Mouse (Mus musculus) liver, adult 2 months (tissue): Measurements from ENCODE around the gene Rlbp1. TPM values are rescaled to one million over a fixed set of nuclear protein-coding genes. Genes with fewer than 3 reads are reported as not detected.
A peak's percentile ranks its signal among the peaks of the same experiment; 100 is the strongest.

ENCODE experiments used
- DNase-seq: peaks from one replicate; pipeline ENCODE4 v3.0.0-alpha.2; 2011; ENCODE audit warnings: low read depth, low spot score; ENCODE audit errors: extremely low read depth
- H3K27ac ChIP-seq: fragments of 200-500 bp; replicated peaks from 2 replicates; pipeline ENCODE4 v1.5.1; 2012; ENCODE audit warnings: low read depth, mild to moderate bottlenecking, control low read depth, inconsistent platforms, low read length; ENCODE audit not compliant: insufficient read depth
- H3K27me3 ChIP-seq: fragments of 200-500 bp; 2 replicates; pipeline ENCODE4 v1.6.1; 2012; ENCODE audit warnings: mild to moderate bottlenecking, moderate library complexity, low read length, inconsistent platforms; ENCODE audit not compliant: control insufficient read depth, insufficient read depth
- H3K36me3 ChIP-seq: fragments of 200-500 bp; 2 replicates; pipeline ENCODE4 v1.6.1; 2012; ENCODE audit warnings: low read length, inconsistent platforms; ENCODE audit not compliant: control insufficient read depth, insufficient read depth
- H3K4me1 ChIP-seq: fragments of 200-500 bp; 2 replicates; pipeline ENCODE4 v1.6.1; 2011; ENCODE audit warnings: low read length; ENCODE audit not compliant: control insufficient read depth, insufficient read depth
- H3K4me3 ChIP-seq: fragments of 200-500 bp; 2 replicates; pipeline ENCODE4 v1.5.1; 2011; ENCODE audit warnings: low read depth, mild to moderate bottlenecking, control low read depth, low read length, moderate library complexity; ENCODE audit not compliant: insufficient read depth
- H3K79me2 ChIP-seq: fragments of 200-500 bp; 2 replicates; pipeline ENCODE4 v1.6.1; 2012; ENCODE audit warnings: inconsistent platforms, mild to moderate bottlenecking, low read length, moderate library complexity; ENCODE audit not compliant: control insufficient read depth, insufficient read depth
- H3K9ac ChIP-seq: fragments of 200-500 bp; 2 replicates; pipeline ENCODE4 v1.6.1; 2012; ENCODE audit warnings: low read depth, mild to moderate bottlenecking, control low read depth, inconsistent platforms, low read length
- CTCF ChIP-seq: fragments of 200-500 bp; IDR thresholded peaks from 2 replicates; pipeline ENCODE4 v1.5.1; 2011; ENCODE audit warnings: low read depth, low read length, control low read depth
- POLR2A ChIP-seq: fragments of 200-500 bp; IDR thresholded peaks from 2 replicates; pipeline ENCODE4 v1.6.1; 2011; ENCODE audit warnings: low read length, control low read depth; ENCODE audit not compliant: insufficient read depth; ENCODE audit errors: extremely low read depth
- WGBS: fragments of 180-500 bp; shearing (Covaris S2); methylation state at CpG from one replicate; pipeline ENCODE4 v1.1.7; 2018; 5-methylcytosine and 5-hydroxymethylcytosine counted together
- polyA plus RNA-seq: library from polyadenylated mRNA; depleted of rRNA; stranded (reverse); fragments of >200 nt; gene quantifications from 2 replicates; pipeline ENCODE4 v1.2.3, GENCODE M21; 2012
- total RNA-seq: library from RNA; depleted of rRNA; stranded (reverse); fragments of >200 nt; gene quantifications from 2 replicates; pipeline ENCODE4 v1.2.3, GENCODE M21; 2014

Rlbp1 gene
- total and polyA plus RNA-seq, 2 experiments, result not detected

DNA sequence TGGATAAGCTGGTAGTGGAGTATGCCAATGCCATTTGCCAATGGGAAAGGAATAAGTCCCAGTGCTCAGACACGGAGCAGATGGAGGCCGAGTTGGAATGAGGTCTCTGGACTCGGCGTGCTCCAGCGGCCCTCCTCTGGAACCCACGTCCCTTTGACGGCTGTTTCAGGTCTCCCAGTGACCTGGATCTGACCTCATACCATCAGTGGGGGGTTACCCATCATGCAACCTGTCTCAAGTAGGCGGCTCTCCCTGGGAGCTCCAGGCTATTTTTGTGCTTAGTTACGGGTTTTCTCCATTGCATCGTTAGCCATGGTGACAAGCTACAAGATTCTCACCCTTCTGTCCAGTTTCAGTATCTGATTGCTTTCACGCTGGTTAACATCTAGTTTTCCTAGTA lies 26.8 kb downstream of the Rlbp1 start:
- TF ChIP-seq POLR2A (no peak), CTCF (no peak)
- no peak overlapping the region for H3K27ac ChIP-seq
- peaks cover 14% of the 10 kb centered on the region; the same call in 1 of the 2 replicates for H3K36me3 ChIP-seq
- no peak overlapping the region for H3K9ac ChIP-seq
- no peak for DNase-seq
- H3K4me1 ChIP-seq, result no peaks in the 10 kb centered on the region
- no peaks in the 10 kb centered on the region for H3K27me3 ChIP-seq
- WGBS, result 95% methylated on average over 11 of the region's 11 CpGs
- H3K4me3 ChIP-seq, result no peak overlapping the region
- no peaks in the 10 kb centered on the region for H3K79me2 ChIP-seq

DNA sequence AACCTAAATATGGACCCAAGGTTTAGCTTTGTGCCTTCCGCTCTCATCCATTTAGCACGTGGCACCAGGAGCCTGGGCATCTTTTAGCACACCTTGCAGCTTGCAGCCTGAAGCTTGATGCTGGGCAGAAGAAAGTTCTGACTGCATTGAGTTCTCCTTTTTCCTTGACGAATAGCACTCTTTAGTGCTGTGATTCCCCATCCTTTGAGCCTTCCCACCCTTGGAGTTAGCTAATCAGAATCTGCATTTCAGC lies 27.7 kb downstream of the Rlbp1 start:
- Histone ChIP-seq H3K79me2 (no peaks in the 10 kb centered on the region), H3K4me1 (no peaks in the 10 kb centered on the region), H3K27ac (no peak overlapping the region), H3K4me3 (no peak overlapping the region), H3K9ac (no peak overlapping the region), H3K27me3 (no peaks in the 10 kb centered on the region), H3K36me3 (peaks cover 16% of the 10 kb centered on the region; the same call in 1 of the 2 replicates)
- WGBS, result 87% methylated on average over 3 of the region's 3 CpGs
- TF ChIP-seq CTCF (no peak), POLR2A (no peak)
- DNase-seq, result no peak

DNA sequence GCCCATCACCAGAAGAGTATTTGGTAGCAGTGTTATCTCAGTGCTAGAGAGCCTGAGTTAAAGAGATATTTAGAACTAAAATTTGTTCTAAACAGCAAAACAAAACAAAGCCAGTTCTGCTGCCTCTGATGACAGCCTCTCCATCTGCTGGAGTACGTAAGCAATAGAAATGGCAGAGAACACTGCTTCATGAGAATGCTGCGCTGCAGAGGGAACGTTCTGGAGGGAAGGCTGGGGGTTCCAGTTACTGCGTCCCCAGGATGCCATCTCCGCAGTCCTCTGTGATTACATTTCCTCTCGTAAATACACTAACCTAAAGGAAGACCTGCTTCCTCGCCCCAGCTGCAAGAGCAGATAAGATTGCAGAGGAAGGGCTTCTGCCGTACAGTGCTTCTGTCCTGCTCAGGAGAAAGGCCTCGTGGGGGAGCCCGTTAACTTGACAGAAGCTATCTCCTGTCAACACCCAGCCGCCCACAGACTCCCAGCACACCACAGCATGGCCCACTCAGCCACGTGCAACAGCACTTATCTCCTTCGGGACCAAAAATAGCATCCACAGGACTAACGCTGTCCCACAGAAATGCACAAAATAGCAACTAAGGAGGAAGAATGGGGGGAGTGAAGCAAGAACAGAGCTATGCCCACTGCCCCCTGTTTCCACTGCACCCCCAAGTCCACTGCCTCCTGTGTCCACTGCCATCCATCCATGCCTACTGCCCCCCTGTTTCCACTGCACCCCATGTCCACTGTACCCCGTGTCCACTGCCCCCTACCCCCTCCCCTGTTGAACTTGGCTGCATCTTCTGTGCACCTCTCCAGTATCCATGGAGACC lies 28.3 kb downstream of the Rlbp1 start:
- Histone ChIP-seq H3K4me1 (no peaks in the 10 kb centered on the region), H3K36me3 (peaks cover 20% of the 10 kb centered on the region; the same call in 1 of the 2 replicates), H3K27ac (no peak overlapping the region), H3K9ac (no peak overlapping the region), H3K4me3 (no peak overlapping the region), H3K27me3 (no peaks in the 10 kb centered on the region), H3K79me2 (no peaks in the 10 kb centered on the region)
- no peak for DNase-seq
- TF ChIP-seq POLR2A (no peak), CTCF (no peak)
- 70% methylated on average over 15 of the region's 15 CpGs for WGBS

DNA sequence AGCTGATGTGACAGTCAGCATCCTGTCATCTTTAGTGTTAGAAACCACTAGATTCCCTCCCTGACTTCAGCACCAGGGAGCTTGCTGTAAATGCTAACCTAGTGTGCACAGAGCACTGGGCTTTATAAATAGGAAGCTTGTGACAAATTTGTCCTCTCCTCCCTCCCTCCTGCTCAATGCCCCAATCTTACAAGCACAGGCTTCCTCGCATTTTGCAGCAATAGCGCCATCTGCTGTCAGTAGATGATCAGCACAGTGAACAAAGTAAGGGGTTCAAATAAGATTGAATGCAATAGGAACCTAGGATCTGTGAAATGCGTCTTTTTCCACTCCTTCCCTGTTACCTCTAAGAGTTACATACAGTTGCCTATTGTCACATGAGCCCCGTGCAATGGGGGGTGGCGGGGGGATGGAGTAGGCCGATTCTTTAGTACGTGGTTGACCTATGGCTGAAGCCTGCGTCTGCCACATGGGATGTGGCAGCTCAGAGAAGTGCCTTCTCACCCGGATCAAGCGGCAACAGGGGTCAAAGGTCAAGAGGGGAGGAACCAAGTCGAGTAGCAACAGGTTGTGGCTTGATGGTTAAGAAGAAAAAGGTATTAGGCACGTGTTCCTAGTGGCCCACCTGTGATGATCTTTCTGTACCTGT lies 37.0 kb downstream of the Rlbp1 start:
- no peaks in the 10 kb centered on the region for H3K4me1 ChIP-seq
- H3K9ac ChIP-seq, result no peak overlapping the region
- TF ChIP-seq CTCF (peak; percentile 70), POLR2A (no peak)
- no peak overlapping the region for H3K27ac ChIP-seq
- DNase-seq, result peak; percentile 65
- no peak overlapping the region for H3K4me3 ChIP-seq
- WGBS, result 52% methylated on average over 12 of the region's 12 CpGs
- no peaks in the 10 kb centered on the region for H3K79me2 ChIP-seq
- no peaks in the 10 kb centered on the region for H3K27me3 ChIP-seq
- peaks cover 10% of the 10 kb centered on the region for H3K36me3 ChIP-seq

DNA sequence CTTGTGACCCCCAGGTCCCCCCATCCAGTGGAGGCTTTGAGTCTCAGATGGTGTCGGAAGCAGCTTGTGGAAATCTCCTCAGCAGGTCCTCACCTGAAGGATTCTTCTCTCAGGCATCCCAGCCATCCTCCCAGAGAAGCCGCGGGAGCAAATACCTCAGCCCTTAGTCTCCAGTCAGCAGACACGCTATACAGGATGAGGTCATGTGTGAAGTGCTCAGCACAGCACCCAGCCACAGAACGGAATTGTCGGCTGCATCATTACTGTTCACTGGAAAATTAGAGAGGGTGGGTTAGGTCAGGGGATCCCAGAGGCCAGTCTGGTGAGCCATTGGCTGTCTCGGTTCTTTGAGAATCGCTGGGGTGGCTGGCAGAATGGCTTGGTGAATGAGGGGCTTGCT lies 38.0 kb downstream of the Rlbp1 start:
- no peak for DNase-seq
- no peak for TF ChIP-seq POLR2A
- TF ChIP-seq CTCF, result no peak
- H3K36me3 ChIP-seq, result peaks cover 5% of the 10 kb centered on the region

DNA sequence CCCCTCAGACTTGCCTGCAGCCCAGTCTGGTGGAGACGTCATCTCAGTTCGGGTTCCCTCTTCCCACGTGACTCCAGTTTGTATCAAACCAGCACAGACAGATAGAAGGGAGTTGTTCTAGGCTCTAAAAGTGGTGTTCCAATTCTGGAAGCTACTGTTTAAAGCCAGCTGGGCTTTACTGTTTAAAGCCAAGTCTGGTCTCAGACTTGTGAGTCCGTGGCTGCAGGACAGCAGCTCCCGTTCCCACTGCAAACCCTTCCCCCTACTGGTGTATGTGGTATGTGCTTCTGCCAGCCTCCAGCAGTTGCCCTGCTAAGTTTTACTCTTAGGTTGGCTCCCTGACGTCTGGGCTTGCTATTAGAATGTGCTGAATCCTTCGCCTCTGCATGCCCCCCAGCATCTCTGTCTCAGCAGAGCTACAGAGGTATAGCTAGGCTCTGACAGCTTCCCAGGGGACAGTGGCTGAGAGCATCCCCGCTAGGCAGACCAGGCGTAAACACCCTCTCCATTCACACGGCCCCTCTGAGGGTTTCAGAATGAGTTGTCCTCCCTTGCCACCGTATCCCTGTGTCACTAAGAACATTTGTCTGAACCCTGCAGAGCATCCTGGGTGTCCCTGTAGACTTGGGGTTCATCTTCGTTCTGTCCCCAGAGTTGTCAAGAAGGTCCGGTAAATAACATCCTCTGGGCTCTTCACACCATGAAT lies 39.6 kb downstream of the Rlbp1 start:
- TF ChIP-seq CTCF, result no peak
- no peak for TF ChIP-seq POLR2A
- H3K36me3 ChIP-seq, result peaks cover 4% of the 10 kb centered on the region
- no peaks in the 10 kb centered on the region for H3K4me1 ChIP-seq
- H3K9ac ChIP-seq, result no peak overlapping the region
- no peak for DNase-seq
- H3K4me3 ChIP-seq, result no peak overlapping the region
- no peaks in the 10 kb centered on the region for H3K27me3 ChIP-seq
- H3K79me2 ChIP-seq, result no peaks in the 10 kb centered on the region
- 90% methylated on average over 13 of the region's 13 CpGs for WGBS
- no peak overlapping the region for H3K27ac ChIP-seq

More for the DNA sequence above, 38.0 kb downstream of the Rlbp1 start:
- Histone ChIP-seq H3K9ac (no peak overlapping the region), H3K79me2 (no peaks in the 10 kb centered on the region), H3K4me3 (no peak overlapping the region), H3K27ac (no peak overlapping the region), H3K4me1 (no peaks in the 10 kb centered on the region), H3K27me3 (no peaks in the 10 kb centered on the region)
- 96% methylated on average over 8 of the region's 8 CpGs for WGBS
